12 mouse cellular contexts compared by ENCODE assay signal in the genomic region with DNA sequence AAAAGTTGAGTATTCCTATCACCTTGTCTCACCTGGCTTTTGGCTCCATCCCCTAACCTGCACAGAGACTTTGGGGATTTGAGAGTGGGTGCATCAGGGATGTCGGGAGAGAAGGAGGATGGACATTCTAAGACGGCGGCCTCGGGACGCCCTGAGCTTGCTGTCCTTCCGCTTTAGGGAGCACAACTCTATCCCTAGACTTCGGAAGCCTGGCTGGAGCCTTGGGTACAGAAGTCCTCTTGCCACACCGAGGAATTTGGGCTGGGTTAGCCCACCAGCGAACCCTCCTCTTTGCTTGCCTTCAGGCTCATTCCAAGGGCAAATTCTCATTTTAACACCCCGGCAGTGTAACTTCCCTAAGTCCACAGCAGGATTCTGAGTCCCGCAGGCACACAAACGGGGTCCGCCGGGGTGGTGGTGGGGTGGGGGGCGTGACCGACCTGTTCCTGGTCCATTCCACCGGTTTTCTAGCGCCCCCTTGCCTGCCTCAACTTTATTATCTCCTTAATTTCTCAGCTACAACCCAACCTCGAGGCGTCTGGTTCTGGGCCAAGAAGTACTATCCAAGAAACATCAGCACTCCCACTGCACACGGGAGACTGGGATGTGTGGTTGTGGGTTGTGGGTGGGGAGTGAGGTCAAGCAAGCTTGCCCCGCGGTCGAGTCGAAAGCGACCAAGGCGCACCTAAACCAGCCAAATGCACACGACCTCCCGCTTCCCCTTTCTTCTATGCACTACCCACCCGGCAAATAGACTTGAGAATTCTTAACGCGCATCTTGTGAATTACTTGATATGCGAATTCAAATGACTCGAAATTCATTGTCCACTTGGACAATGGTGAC. TPM values are rescaled to one million over a fixed set of nuclear protein-coding genes. Genes with fewer than 3 reads are reported as not detected.
DNase-seq lines count a peak whose midpoint lies in the region; ATAC-seq lines count a peak whose summit lies in the region.
"Had no signal": no experiment of that assay in that cellular context is flagged by ENCODE, and none has a peak within 500 bp of the region (broad histone marks: within the 10 kb centered on the region; RNA-seq: fewer than 3 reads in every experiment).

No protein-coding gene starts in this region.

- WGBS in embryonic facial prominence, embryonic 13.5 days, result under 1% methylated on average over 34 of the region's 34 CpGs
- under 1% methylated on average over 34 of the region's 34 CpGs for WGBS in limb, embryonic 11.5 days

- DNase-seq in right cerebral cortex, postnatal 4 days, result peak; percentile 10
- DNase-seq in right cerebral cortex, postnatal 36 days (ENCODE audit: low spot score in 2 of 2), result no peak
- DNase-seq in limb, embryonic 11.5 days (ENCODE audit: low spot score), result peak; percentile 60
- DNase-seq in adrenal gland, postnatal 25 days, result no peak
- no peak for DNase-seq in left cerebral cortex, adult 9 months (ENCODE audit: low spot score in 2 of 2)
- DNase-seq in right cerebral cortex, postnatal 14 days, result no peak
- DNase-seq: gastrocnemius, adult 2 months; kidney, adult 9 months had no signal

- peak overlapping the region; percentile 48; the same call in 1 of the 2 replicates for H3K4me2 ChIP-seq in embryonic facial prominence, embryonic 13.5 days
- H3K4me2 ChIP-seq in limb, embryonic 11.5 days (ENCODE audit: low read depth, severe bottlenecking), result no peak overlapping the region

- no peak overlapping the region for H3K27ac ChIP-seq in embryonic facial prominence, embryonic 13.5 days
- no peak overlapping the region for H3K27ac ChIP-seq in limb, embryonic 11.5 days (replicated peaks; ENCODE audit: low read depth, low read length)
- H3K27ac ChIP-seq: gastrocnemius, adult 2 months; heart, embryonic 15.5 days; lung, embryonic 15.5 days had no signal

- H3K4me1 ChIP-seq in embryonic facial prominence, embryonic 13.5 days, result peaks cover 37% of the 10 kb centered on the region
- peaks cover 6% of the 10 kb centered on the region; the same call in 1 of the 2 replicates for H3K4me1 ChIP-seq in limb, embryonic 11.5 days (ENCODE audit: control insufficient read depth, insufficient read depth, low read length)

- peaks cover 99% of the 10 kb centered on the region for H3K27me3 ChIP-seq in embryonic facial prominence, embryonic 13.5 days
- peaks cover 84% of the 10 kb centered on the region for H3K27me3 ChIP-seq in limb, embryonic 11.5 days (ENCODE audit: control insufficient read depth, insufficient read depth, low read length)

- H3K4me3 ChIP-seq in embryonic facial prominence, embryonic 13.5 days, result no peak overlapping the region; the same call in 1 of the 2 replicates
- no peak overlapping the region for H3K4me3 ChIP-seq in limb, embryonic 11.5 days (ENCODE audit: low read depth, low read length)

- ATAC-seq in embryonic facial prominence, embryonic 13.5 days (ENCODE audit: insufficient number of reproducible peaks, insufficient read depth, low FRiP score, low TSS enrichment, low read depth), result no peak
- ATAC-seq in limb, embryonic 11.5 days (ENCODE audit: insufficient number of reproducible peaks, low FRiP score, low TSS enrichment, low read depth), result no peak

- H3K9me3 ChIP-seq in embryonic facial prominence, embryonic 13.5 days, result no peaks in the 10 kb centered on the region
- no peaks in the 10 kb centered on the region for H3K9me3 ChIP-seq in limb, embryonic 11.5 days (ENCODE audit: control insufficient read depth, low read length)
- H3K9me3 ChIP-seq: heart, embryonic 15.5 days; lung, embryonic 15.5 days had no signal

- H3K9ac ChIP-seq in embryonic facial prominence, embryonic 13.5 days, result no peak overlapping the region
- H3K9ac ChIP-seq in limb, embryonic 11.5 days (ENCODE audit: low read length), result no peak overlapping the region
- H3K9ac ChIP-seq: heart, embryonic 15.5 days; lung, embryonic 15.5 days had no signal

- no peaks in the 10 kb centered on the region for H3K36me3 ChIP-seq in embryonic facial prominence, embryonic 13.5 days
- no peaks in the 10 kb centered on the region for H3K36me3 ChIP-seq in limb, embryonic 11.5 days (ENCODE audit: control insufficient read depth, insufficient read depth, low read length)
- H3K36me3 ChIP-seq: heart, embryonic 15.5 days; lung, embryonic 15.5 days had no signal

RNA-seq across cellular contexts. Expression of a gene that starts 5.8 kb away (rescaled TPM):
- polyA plus RNA-seq in embryonic facial prominence, embryonic 13.5 days (2015; fragmentation: Nextera tagmentation; extraction: Ambion mirVana), result 1.6 and 1.7 TPM in 2 replicates
- 0.14 and 0.20 TPM in 2 replicates for polyA plus RNA-seq in limb, embryonic 11.5 days (2014; fragmentation: Nextera tagmentation; extraction: Ambion mirVana)
- total RNA-seq in adrenal gland, postnatal 25 days (2021), result not detected in 2 replicates
- total RNA-seq: gastrocnemius, adult 2 months had no signal
- polyA plus RNA-seq: embryonic facial prominence, embryonic 14.5 days; heart, embryonic 15.5 days; lung, embryonic 15.5 days had no signal

Comparison
In these comparisons a context has a peak if more than half of its experiments do, and no peak if none do; other contexts are left out.
1. DNase-seq: peak in right cerebral cortex, postnatal 4 days (single experiment) and limb, embryonic 11.5 days (single experiment); none in right cerebral cortex, postnatal 36 days (0 of 2), adrenal gland, postnatal 25 days (single experiment), left cerebral cortex, adult 9 months (0 of 2) and right cerebral cortex, postnatal 14 days (single experiment).